Mouse (Mus musculus) left cerebral cortex, adult 11 months (tissue): ENCODE data around the gene D430041D05Rik.

ENCODE experiments used
- DNase-seq: peaks from one replicate; pipeline ENCODE4 v3.0.0; 2022; ENCODE audit warnings: low spot score

D430041D05Rik gene

GRCm38 (mm10) chr2:104267049-104267448 lies 143.8 kb downstream of the D430041D05Rik start:
- no peak for DNase-seq

- no peak for DNase-seq
Observed at GRCm38 (mm10) chr2:104261741-104262067, 149.1 kb downstream of the D430041D05Rik start.

GRCm38 (mm10) chr2:104260920-104261740 lies 149.7 kb downstream of the D430041D05Rik start:
- DNase-seq = no peak

- DNase-seq = no peak
Observed at GRCm38 (mm10) chr2:104256585-104256984, 154.2 kb downstream of the D430041D05Rik start.

GRCm38 (mm10) chr2:104254944-104255343 lies 155.9 kb downstream of the D430041D05Rik start:
- DNase-seq = no peak

- no peak for DNase-seq
Observed at GRCm38 (mm10) chr2:104253341-104253740, 157.5 kb downstream of the D430041D05Rik start.

GRCm38 (mm10) chr2:104251647-104252046 lies 159.2 kb downstream of the D430041D05Rik start:
- no peak for DNase-seq

- DNase-seq = no peak
Observed at GRCm38 (mm10) chr2:104249856-104250255, 161.0 kb downstream of the D430041D05Rik start.

- no peak for DNase-seq
Observed at GRCm38 (mm10) chr2:104246851-104247250, 164.0 kb downstream of the D430041D05Rik start.

GRCm38 (mm10) chr2:104242055-104242454 lies 168.8 kb downstream of the D430041D05Rik start:
- no peak for DNase-seq

GRCm38 (mm10) chr2:104237141-104237540 lies 173.7 kb downstream of the D430041D05Rik start:
- DNase-seq = no peak

GRCm38 (mm10) chr2:104230444-104230843 lies 180.4 kb downstream of the D430041D05Rik start:
- DNase-seq = no peak

- no peak for DNase-seq
Observed at GRCm38 (mm10) chr2:104226057-104226456, 184.8 kb downstream of the D430041D05Rik start.

- DNase-seq = no peak
Observed at GRCm38 (mm10) chr2:104219733-104220391, 191.0 kb downstream of the D430041D05Rik start.

- DNase-seq = no peak
Observed at GRCm38 (mm10) chr2:104218588-104219065, 192.2 kb downstream of the D430041D05Rik start.

GRCm38 (mm10) chr2:104218114-104218513 lies 192.7 kb downstream of the D430041D05Rik start:
- DNase-seq = no peak

- DNase-seq = no peak
Observed at GRCm38 (mm10) chr2:104209408-104209807, 201.4 kb downstream of the D430041D05Rik start.

GRCm38 (mm10) chr2:104208415-104208814 lies 202.4 kb downstream of the D430041D05Rik start:
- no peak for DNase-seq

GRCm38 (mm10) chr2:104207948-104208347 lies 202.9 kb downstream of the D430041D05Rik start:
- peak; percentile 74 for DNase-seq

GRCm38 (mm10) chr2:104205623-104206022 lies 205.2 kb downstream of the D430041D05Rik start:
- no peak for DNase-seq

GRCm38 (mm10) chr2:104200211-104200610 lies 210.6 kb downstream of the D430041D05Rik start:
- no peak for DNase-seq

GRCm38 (mm10) chr2:104198186-104198585 lies 212.6 kb downstream of the D430041D05Rik start:
- DNase-seq = no peak

- no peak for DNase-seq
Observed at GRCm38 (mm10) chr2:104197281-104197680, 213.5 kb downstream of the D430041D05Rik start.
